ENCODE assay signal across 14 mouse cellular contexts in genomic region chr5:114358833-114359232, GRCm38 (mm10). TPM values are rescaled to one million over a fixed set of nuclear protein-coding genes. Genes with fewer than 3 reads are reported as not detected.
DNase-seq lines count a peak whose midpoint lies in the region; ATAC-seq lines count a peak whose summit lies in the region.
"Had no signal": no experiment of that assay in that cellular context is flagged by ENCODE, and none has a peak within 500 bp of the region (broad histone marks: within the 10 kb centered on the region; RNA-seq: fewer than 3 reads in every experiment).

No protein-coding gene starts in this region.

- no peak overlapping the region for H3K4me3 ChIP-seq in forebrain, embryonic 14.5 days (ENCODE audit: low read depth, low read length)
- no peak overlapping the region for H3K4me3 ChIP-seq in forebrain, embryonic 10.5 days
- no peak overlapping the region for H3K4me3 ChIP-seq in hindbrain, embryonic 13.5 days
- H3K4me3 ChIP-seq in kidney, embryonic 16.5 days (ENCODE audit: low read length): no peak overlapping the region
- H3K4me3 ChIP-seq: embryonic facial prominence, embryonic 13.5 days; heart, embryonic 15.5 days; neural tube, embryonic 15.5 days had no signal

- peaks cover 30% of the 10 kb centered on the region for H3K36me3 ChIP-seq in forebrain, embryonic 14.5 days (ENCODE audit: control insufficient read depth, insufficient read depth, low read length)
- peaks cover 49% of the 10 kb centered on the region for H3K36me3 ChIP-seq in forebrain, embryonic 10.5 days (replicated peaks)
- H3K36me3 ChIP-seq in hindbrain, embryonic 13.5 days: peaks cover 44% of the 10 kb centered on the region
- peaks cover 28% of the 10 kb centered on the region; the same call in 1 of the 2 replicates for H3K36me3 ChIP-seq in kidney, embryonic 16.5 days (ENCODE audit: insufficient read depth, low read length)

- no peak overlapping the region for H3K4me2 ChIP-seq in forebrain, embryonic 14.5 days (ENCODE audit: low read length)
- H3K4me2 ChIP-seq in hindbrain, embryonic 13.5 days: no peak overlapping the region
- no peak overlapping the region for H3K4me2 ChIP-seq in kidney, embryonic 16.5 days (replicated peaks; ENCODE audit: low read depth, low read length)
- H3K4me2 ChIP-seq: embryonic facial prominence, embryonic 13.5 days; heart, embryonic 15.5 days; neural tube, embryonic 15.5 days had no signal

- H3K4me1 ChIP-seq in forebrain, embryonic 14.5 days (ENCODE audit: control insufficient read depth, insufficient read depth, low read length): no peaks in the 10 kb centered on the region
- H3K4me1 ChIP-seq in forebrain, embryonic 10.5 days: peaks cover 25% of the 10 kb centered on the region
- peaks cover 22% of the 10 kb centered on the region for H3K4me1 ChIP-seq in hindbrain, embryonic 13.5 days (replicated peaks)
- H3K4me1 ChIP-seq in kidney, embryonic 16.5 days (ENCODE audit: insufficient read depth, low read length): peaks cover 4% of the 10 kb centered on the region; the same call in 1 of the 2 replicates

- H3K27me3 ChIP-seq in forebrain, embryonic 14.5 days (replicated peaks; ENCODE audit: control insufficient read depth, insufficient read depth, low read length): no peaks in the 10 kb centered on the region
- H3K27me3 ChIP-seq in forebrain, embryonic 10.5 days (ENCODE audit: poor library complexity, severe bottlenecking): no peaks in the 10 kb centered on the region
- H3K27me3 ChIP-seq in hindbrain, embryonic 13.5 days: no peaks in the 10 kb centered on the region
- no peaks in the 10 kb centered on the region for H3K27me3 ChIP-seq in kidney, embryonic 16.5 days (ENCODE audit: insufficient read depth, low read length)
- H3K27me3 ChIP-seq: embryonic facial prominence, embryonic 13.5 days; heart, embryonic 15.5 days; neural tube, embryonic 15.5 days had no signal

- no peaks in the 10 kb centered on the region; the same call in 1 of the 2 replicates for H3K9me3 ChIP-seq in forebrain, embryonic 14.5 days (replicated peaks; ENCODE audit: control insufficient read depth, low read length)
- H3K9me3 ChIP-seq in forebrain, embryonic 10.5 days: no peaks in the 10 kb centered on the region
- H3K9me3 ChIP-seq in hindbrain, embryonic 13.5 days: no peaks in the 10 kb centered on the region
- H3K9me3 ChIP-seq in kidney, embryonic 16.5 days (ENCODE audit: low read length): no peaks in the 10 kb centered on the region
- H3K9me3 ChIP-seq: embryonic facial prominence, embryonic 13.5 days; heart, embryonic 15.5 days; neural tube, embryonic 15.5 days had no signal

- peak; percentile 66 for DNase-seq in forebrain, embryonic 14.5 days (ENCODE audit: low spot score)
- no peak for DNase-seq in forebrain, embryonic 10.5 days (ENCODE audit: extremely low spot score, low spot score)
- peak; percentile 55 to 62 for DNase-seq in layer of hippocampus, postnatal 36 days
- DNase-seq in right cerebral cortex, adult 2 months (ENCODE audit: low spot score in 2 of 2): peak; percentile 57 to 59
- DNase-seq in adrenal gland, postnatal 14 days: no peak
- no peak for DNase-seq in adrenal gland, postnatal 10 days
- DNase-seq: B cell, adult 2 months; kidney, postnatal 25 days had no signal

- ATAC-seq in forebrain, embryonic 14.5 days: no peak
- no peak for ATAC-seq in hindbrain, embryonic 13.5 days (ENCODE audit: low FRiP score)
- ATAC-seq in kidney, embryonic 16.5 days (ENCODE audit: low FRiP score, low TSS enrichment): no peak

- H3K9ac ChIP-seq in forebrain, embryonic 14.5 days (ENCODE audit: low read length): no peak overlapping the region
- H3K9ac ChIP-seq in hindbrain, embryonic 13.5 days: 0 out of 2 replicates have a peak overlapping the region, but pooled peaks have one; percentile 1
- no peak overlapping the region for H3K9ac ChIP-seq in kidney, embryonic 16.5 days (replicated peaks; ENCODE audit: low read length)
- H3K9ac ChIP-seq: embryonic facial prominence, embryonic 13.5 days; heart, embryonic 15.5 days; liver, embryonic 14.5 days; neural tube, embryonic 15.5 days had no signal

- H3K27ac ChIP-seq in forebrain, embryonic 14.5 days (ENCODE audit: low read depth, low read length): no peak overlapping the region
- no peak overlapping the region for H3K27ac ChIP-seq in forebrain, embryonic 10.5 days
- no peak overlapping the region for H3K27ac ChIP-seq in hindbrain, embryonic 13.5 days
- H3K27ac ChIP-seq in kidney, embryonic 16.5 days (ENCODE audit: low read length): no peak overlapping the region
- H3K27ac ChIP-seq: embryonic facial prominence, embryonic 13.5 days; heart, embryonic 15.5 days; liver, embryonic 14.5 days; neural tube, embryonic 15.5 days had no signal

- WGBS in forebrain, embryonic 14.5 days: 64% methylated on average over 10 of the region's 10 CpGs
- WGBS in forebrain, embryonic 10.5 days: 74% methylated on average over 10 of the region's 10 CpGs
- WGBS in hindbrain, embryonic 13.5 days: 71% methylated on average over 10 of the region's 10 CpGs
- 77% methylated on average over 10 of the region's 10 CpGs for WGBS in kidney, embryonic 16.5 days

RNA-seq across cellular contexts. Expression of gene Kctd10, which starts 21.5 kb away (rescaled TPM):
- 87.6 and 88.4 TPM in 2 replicates for polyA plus RNA-seq in forebrain, embryonic 14.5 days (2014; fragmentation: Nextera tagmentation; extraction: Ambion mirVana)
- 87.2 and 90.2 TPM in 2 replicates for polyA plus RNA-seq in forebrain, embryonic 10.5 days (2016; fragmentation: Nextera tagmentation; extraction: Ambion mirVana)
- polyA plus RNA-seq in hindbrain, embryonic 13.5 days (2015; fragmentation: Nextera tagmentation; extraction: Ambion mirVana): 77.7 and 86.5 TPM in 2 replicates
- 10 to 100 TPM; 47.5 to 48.3 TPM for total RNA-seq in layer of hippocampus, postnatal 36 days (2021)
- total RNA-seq in adrenal gland, postnatal 14 days (2021): 65.5 and 75.1 TPM in 2 replicates
- total RNA-seq in adrenal gland, postnatal 10 days (2021): 10 to 100 TPM; 63.5 to 69.7 TPM
- polyA plus RNA-seq in kidney, embryonic 16.5 days (2015; fragmentation: Nextera tagmentation; extraction: Ambion mirVana): 116 and 124 TPM in 2 replicates

RNA-seq across cellular contexts. Expression of gene Ube3b, which starts 21.6 kb away (rescaled TPM):
- polyA plus RNA-seq in forebrain, embryonic 14.5 days (2014; fragmentation: Nextera tagmentation; extraction: Ambion mirVana): 35.9 and 43.1 TPM in 2 replicates
- 49.4 and 51.3 TPM in 2 replicates for polyA plus RNA-seq in forebrain, embryonic 10.5 days (2016; fragmentation: Nextera tagmentation; extraction: Ambion mirVana)
- polyA plus RNA-seq in hindbrain, embryonic 13.5 days (2015; fragmentation: Nextera tagmentation; extraction: Ambion mirVana): 41.4 and 41.6 TPM in 2 replicates
- 10 to 100 TPM; 78.0 to 81.6 TPM for total RNA-seq in layer of hippocampus, postnatal 36 days (2021)
- total RNA-seq in adrenal gland, postnatal 14 days (2021): 61.5 and 74.2 TPM in 2 replicates
- total RNA-seq in adrenal gland, postnatal 10 days (2021): 10 to 100 TPM; 65.9 to 79.5 TPM
- polyA plus RNA-seq in kidney, embryonic 16.5 days (2015; fragmentation: Nextera tagmentation; extraction: Ambion mirVana): 51.5 and 54.0 TPM in 2 replicates

Comparison
In these comparisons a context has a peak if more than half of its experiments do, and no peak if none do; other contexts are left out.
1. DNase-seq: peak in forebrain, embryonic 14.5 days (single experiment), layer of hippocampus, postnatal 36 days (2 of 2) and right cerebral cortex, adult 2 months (2 of 2); none in forebrain, embryonic 10.5 days (single experiment), adrenal gland, postnatal 14 days (single experiment) and adrenal gland, postnatal 10 days (single experiment).